Mouse (Mus musculus) natural killer cell, adult 2 months (primary cell): Measurements from ENCODE around the gene Pik3r5.
A peak's percentile ranks its signal among the peaks of the same experiment; 100 is the strongest.

Experiments
- DNase-seq, 2 experiments: peaks; one replicate each; pipeline ENCODE4 v3.0.0; 2022; ENCODE audit warnings: low spot score in 2 of 2

Gene Pik3r5

GRCm38 (mm10) chr11:68446547-68446946 lies 14.6 kb downstream of the Pik3r5 start:
- DNase-seq = peak in 1 of 2 experiments; percentile 36

DNA sequence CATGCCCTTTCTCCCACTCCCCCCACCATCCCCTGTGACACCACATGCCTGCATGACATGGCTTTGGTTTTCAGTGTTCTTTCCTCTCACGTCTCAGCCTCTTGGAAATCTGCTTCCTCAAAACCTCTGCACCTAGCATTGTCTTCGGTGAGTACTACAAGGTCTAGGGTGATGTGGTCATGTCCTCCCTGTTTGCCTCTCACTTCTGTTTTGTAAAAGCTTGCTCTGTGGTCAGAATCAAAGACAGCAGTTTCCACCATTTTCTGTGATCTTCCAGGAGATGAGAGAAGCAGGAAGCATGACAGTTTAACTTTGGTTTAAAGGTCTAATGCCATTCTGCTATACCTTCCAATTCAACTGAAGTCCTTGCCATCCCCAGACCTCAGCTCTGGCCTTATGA lies 15.3 kb downstream of the Pik3r5 start:
- no peak for DNase-seq

DNA sequence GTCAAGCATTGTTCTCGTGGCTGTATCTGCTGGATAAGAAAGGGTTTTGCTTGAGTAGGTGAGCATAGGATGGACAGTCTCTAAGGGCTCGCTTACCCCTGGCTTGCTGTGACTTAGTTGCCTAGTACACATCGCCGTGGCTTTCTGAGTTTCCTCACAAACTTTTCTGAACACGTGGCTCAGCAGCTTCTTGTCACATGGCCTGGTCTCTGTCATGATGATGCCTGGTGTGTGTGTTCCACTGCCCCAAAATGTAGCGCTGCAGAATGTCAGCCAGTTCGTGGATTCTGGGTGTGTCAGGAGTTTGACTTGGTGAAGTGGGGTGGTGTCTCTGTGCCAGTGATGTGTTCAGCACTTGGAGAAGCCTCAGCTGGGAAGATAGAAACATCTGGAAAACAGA lies 16.4 kb downstream of the Pik3r5 start:
- DNase-seq = no peak

DNA sequence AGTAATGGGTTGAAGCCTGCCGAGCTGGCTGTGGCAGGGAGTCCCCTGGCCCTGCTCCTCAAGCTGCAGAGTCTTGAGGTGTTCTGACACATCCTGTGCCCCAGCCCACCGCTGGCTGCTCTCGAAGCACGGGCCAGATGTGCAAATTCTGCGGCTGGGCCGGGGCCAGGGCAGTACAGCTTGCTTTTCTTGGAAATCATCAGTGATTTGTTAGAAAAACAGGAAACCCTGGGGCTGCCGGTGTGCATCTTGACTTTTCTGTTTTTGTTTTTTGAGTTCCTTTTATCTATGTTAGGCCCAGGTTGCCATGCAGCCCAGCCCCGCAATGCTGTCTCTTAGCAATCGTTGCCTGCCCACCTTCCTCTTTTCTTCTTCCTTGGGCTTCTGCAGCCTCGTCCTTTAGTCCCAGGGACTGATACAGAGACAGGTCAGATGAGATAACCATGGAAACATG lies 19.4 kb downstream of the Pik3r5 start:
- peak; percentile 84 to 85 for DNase-seq

DNA sequence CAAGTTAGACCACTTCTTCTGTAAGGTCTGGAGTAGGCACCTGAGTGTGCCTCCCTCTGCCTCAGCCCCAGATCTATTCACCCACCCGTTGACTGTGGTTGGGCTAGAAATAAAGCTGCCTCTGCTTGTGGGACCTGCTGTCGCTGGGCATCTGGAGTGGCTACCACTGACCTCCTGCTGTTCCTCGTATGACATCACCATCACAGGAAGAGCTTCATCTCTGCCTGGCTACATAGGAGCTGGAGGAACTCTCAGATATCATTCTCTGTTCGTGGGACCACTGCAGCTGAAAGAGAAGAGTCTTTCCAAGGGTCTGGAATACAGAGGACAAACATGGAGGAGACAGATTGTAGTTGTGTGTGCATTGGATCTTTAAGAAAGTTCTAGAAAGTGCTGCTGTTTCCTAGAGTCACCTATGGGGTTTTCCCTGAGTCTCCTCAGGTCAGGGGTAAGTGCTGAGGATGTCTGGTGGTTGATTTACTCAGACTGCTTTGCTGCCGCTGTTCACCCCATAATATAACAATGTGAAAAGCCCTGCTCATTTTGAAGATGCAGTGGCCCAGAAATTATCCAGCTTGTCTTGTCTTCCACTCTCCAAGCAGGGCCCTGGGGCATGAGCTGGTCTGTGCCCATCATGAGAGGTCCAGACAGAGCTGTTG lies 20.0 kb downstream of the Pik3r5 start:
- DNase-seq = peak; percentile 39 to 63

DNA sequence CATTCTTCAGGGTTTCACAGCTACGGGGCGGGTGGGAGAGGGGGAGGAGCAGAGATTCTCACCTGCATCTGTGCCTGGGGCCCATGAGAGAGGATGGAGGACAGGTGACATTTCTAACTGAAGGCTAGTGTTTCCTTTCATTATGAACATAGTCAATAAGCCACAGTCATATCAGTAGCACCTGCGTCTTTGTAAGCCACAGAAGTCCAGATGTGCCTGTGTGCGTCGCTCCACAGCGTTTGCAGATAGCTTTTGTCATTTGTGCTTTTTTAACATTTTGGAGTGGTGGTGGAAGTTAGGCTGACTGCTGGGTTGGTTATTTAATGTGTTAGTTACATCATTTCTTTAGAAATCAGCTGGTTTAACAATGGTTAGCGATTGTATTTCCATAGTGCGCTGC lies 20.8 kb downstream of the Pik3r5 start:
- peak in 1 of 2 experiments; percentile 54 for DNase-seq

- peak in 1 of 2 experiments; percentile 67 for DNase-seq
Measured at GRCm38 (mm10) chr11:68453301-68453700, 21.4 kb downstream of the Pik3r5 start.

DNA sequence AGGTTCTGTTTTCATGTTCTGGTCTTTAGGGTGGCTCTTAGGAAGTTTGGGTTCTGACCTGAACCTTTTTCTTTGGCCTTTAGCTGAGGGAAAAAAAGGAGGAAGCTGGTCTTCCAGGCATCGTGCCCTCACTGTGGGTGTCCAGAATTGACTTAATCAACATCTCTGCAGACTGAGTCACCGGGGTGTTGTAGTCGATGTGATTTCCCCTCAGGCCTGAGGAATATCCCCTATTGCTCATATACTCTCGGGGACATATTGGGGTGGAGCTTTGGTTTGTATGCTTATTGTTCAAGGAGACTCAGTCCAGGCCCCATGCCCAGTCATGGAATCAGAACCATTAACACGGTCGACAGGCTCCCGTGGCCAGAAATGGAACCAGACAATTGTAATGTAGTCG lies 26.2 kb downstream of the Pik3r5 start:
- no peak for DNase-seq

GRCm38 (mm10) chr11:68459021-68459420 lies 27.1 kb downstream of the Pik3r5 start:
- no peak for DNase-seq

DNA sequence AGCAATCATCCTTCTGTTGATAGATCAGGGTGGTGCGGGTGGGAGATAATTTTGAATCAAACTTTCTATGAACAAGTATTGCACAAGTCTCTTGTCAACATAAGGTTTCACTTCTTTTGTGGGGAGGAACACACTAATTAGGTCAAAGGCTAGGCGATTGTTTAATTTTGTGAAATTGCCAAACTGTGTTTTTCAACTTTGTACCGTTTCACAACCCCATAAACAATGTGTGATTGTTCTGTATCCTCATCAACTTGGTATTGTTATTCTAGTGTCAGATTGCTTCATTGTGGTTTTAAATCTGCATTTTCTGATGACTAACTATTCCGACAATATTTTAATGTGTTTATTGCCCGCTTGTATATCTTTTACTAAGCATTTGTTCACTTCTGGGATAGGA lies 27.6 kb downstream of the Pik3r5 start:
- DNase-seq = no peak

DNA sequence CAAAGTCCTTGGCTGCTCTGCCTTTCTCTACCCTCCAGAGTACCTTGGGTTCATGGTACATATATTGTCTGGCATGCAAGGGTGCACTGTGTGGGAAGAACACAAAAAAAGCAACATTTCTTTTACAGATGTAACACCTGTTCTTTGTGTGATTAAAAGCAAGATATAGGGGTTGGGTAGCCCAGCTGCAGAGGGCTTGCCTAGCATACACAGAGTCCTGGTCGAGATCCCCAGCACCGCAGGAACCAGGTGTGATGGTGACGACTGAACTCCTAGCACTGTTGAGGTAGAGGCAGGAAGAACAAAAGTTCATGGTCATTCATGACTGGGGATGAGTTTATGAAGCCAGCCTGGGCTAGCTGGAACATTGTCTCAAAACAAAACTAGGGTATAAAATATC lies 30.8 kb downstream of the Pik3r5 start:
- DNase-seq = no peak

DNA sequence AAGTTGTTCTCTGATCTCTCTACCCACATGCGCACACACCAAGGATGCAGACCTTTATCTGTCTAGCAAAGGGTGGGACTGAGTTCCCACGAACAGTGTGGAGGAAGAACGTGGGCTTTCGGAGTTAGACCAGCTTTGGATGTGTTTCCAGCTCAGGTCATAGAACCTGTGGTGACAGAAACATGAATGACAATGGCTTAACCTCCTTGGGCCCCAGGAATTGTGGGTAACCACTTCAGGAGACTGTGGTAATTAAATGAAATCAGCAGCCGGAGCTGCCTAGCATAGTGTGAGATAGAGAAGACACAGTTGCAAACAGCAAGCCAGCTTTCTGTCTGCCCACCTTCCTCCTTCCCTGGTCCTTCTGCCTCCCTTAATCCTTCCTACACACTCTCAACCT lies 32.3 kb downstream of the Pik3r5 start:
- DNase-seq = peak in 1 of 2 experiments; percentile 37

GRCm38 (mm10) chr11:68465090-68465489 lies 33.2 kb downstream of the Pik3r5 start:
- DNase-seq = peak in 1 of 2 experiments; percentile 50

- no peak for DNase-seq
Measured at GRCm38 (mm10) chr11:68467441-68467840, 35.5 kb downstream of the Pik3r5 start.

DNA sequence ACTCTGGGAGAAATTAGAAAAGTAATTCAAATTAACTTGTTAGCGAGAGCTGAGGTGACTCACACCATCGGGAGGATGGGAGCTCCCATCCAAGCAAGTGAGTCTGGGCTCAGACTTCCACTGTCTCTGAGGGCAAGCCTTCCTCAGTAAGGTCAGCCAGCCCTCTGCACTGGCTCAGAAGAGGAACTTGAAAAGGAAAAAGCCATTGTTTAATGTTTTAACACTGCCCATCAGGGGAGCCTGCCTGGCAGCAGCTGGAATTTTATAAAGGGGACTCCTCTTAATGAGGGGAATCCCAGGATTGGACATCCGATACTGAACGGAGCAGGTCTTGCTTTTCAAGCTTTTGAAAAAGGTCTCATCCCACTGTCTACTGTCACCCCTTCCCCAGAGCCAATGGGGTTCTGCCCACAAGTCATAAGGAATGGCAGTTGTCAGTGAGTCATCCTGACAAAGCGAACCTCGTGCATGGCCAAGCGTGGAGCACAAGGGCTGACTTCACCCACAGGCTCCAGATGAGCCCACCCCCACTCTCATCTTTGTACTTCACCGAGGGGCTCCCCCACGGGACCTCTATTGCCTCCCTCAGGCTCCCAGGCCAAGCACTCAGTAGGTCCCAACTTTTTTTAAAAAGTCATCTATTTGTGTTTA lies 36.2 kb downstream of the Pik3r5 start:
- no peak for DNase-seq

DNA sequence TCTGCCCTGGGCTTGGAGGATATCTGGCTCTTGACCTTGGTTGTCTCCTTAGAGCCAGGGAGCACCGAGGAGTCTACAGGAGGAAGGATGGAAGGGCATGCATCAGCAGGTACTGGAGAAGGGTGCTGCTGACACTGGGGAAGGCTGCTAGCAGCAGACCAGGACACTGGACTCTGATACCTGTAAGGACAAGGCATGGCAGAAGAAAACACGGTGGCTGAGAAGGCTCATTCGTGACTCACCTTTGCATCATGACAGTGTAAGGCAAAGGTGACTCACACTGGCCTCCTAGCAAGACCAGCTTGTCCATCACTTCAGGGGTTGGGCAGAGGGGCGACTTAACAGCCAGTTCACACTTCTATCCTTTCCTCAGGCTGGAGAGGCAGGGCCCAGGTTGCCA lies 37.0 kb downstream of the Pik3r5 start:
- DNase-seq = no peak

DNA sequence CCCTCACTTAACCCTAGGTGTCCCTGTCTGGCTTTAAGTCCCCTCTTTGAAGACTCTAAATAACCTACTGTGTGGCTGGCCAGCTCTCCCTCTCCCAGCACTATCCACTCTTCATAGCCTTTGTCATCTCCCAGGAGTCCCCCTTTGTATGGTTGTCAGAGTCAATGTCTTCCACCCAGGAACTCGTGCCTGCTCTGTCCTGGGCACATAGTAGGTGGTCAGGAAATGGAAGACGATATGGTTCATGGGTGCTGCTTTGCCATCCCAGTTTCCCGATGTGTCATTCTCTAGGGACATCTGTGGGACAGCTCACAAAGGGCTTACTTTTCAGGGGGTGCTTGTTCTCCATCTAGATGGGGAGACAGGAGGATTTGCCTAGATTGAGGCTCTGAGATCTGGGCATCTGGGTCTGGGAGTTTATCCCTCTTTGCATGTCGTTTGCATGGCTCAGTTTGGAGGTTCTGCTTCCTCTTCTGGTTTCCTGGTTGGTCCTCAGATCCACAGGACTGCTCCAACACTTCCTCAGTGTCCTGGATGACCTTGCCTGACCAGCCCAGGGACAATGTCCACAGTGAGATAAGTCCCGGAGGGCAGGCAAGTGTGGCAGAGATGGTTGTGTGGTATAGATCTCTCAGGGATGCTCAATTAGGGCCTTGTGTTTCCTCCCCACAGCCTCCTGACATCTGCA lies 40.4 kb downstream of the Pik3r5 start:
- no peak for DNase-seq

- no peak for DNase-seq
Measured at GRCm38 (mm10) chr11:68474600-68474999, 42.7 kb downstream of the Pik3r5 start.

DNA sequence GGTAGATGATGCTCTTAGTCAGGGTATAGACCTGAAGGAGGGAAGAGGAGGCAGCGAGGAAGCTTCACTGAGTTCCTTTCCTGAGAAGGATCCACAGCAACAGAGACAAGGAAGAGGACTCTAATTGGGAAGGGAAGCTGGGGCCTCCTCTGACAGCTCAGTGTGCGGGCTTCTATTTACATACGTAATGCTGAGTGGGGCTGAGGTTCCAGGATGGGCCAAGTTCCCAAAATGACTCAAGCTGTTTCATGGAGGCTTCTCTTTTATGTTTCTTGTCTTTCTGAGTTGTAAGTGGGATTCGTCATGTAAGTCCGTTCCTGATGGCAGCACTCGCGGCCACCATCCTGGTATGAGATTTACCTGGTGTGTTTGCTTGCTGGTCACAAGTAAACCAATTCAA lies 43.8 kb downstream of the Pik3r5 start:
- DNase-seq = no peak

GRCm38 (mm10) chr11:68477661-68478060 lies 45.7 kb downstream of the Pik3r5 start:
- DNase-seq = no peak

- DNase-seq = no peak
Measured at GRCm38 (mm10) chr11:68478574-68478981, 46.7 kb downstream of the Pik3r5 start.

DNA sequence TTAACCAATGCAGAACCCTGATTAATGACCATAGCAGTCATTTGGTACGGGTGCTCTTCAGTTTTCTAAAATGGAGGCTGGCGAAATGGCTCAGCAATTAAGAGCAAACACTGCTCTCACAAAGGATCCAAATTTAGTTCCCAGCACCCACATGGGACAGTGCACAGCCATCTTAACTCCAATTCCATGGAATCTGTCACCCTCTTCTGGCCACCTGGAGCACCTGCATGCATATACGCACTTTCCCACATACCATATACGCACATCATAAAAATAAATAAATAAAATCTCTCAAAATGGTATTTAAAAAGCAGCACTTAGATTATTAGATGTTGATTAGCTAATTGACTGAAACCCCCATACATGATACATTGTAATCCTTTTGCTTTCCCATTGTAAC lies 48.7 kb downstream of the Pik3r5 start:
- DNase-seq = no peak

GRCm38 (mm10) chr11:68482001-68482400 lies 50.1 kb downstream of the Pik3r5 start:
- DNase-seq = no peak
